Comparison of ENCODE assay signal across 22 mouse cellular contexts in genomic region chr6:38369945-38370344, GRCm38 (mm10). TPM values are rescaled to one million over a fixed set of nuclear protein-coding genes. Genes with fewer than 3 reads are reported as not detected.
DNase-seq lines count a peak whose midpoint lies in the region; ATAC-seq and TF ChIP-seq lines count a peak whose summit lies in the region.
"Had no signal": no experiment of that assay in that cellular context is flagged by ENCODE, and none has a peak within 500 bp of the region (broad histone marks: within the 10 kb centered on the region; RNA-seq: fewer than 3 reads in every experiment).

No protein-coding gene starts in this region.

- no peak for TF ChIP-seq EP300 in stomach, postnatal 0 days (optimal IDR thresholded peaks at IDR 0.05)

- no peak overlapping the region for H3K4me3 ChIP-seq in intestine, postnatal 0 days (ENCODE audit: low read depth, low read length)
- H3K4me3 ChIP-seq in intestine, embryonic 15.5 days (replicated peaks): no peak overlapping the region
- H3K4me3 ChIP-seq in midbrain, postnatal 0 days (ENCODE audit: low read depth, low read length): no peak overlapping the region
- no peak overlapping the region for H3K4me3 ChIP-seq in midbrain, embryonic 10.5 days
- H3K4me3 ChIP-seq in stomach, postnatal 0 days (ENCODE audit: low read depth, low read length): no peak overlapping the region
- H3K4me3 ChIP-seq: embryonic facial prominence, embryonic 15.5 days; hindbrain, embryonic 10.5 days; limb, embryonic 12.5 days; liver, embryonic 15.5 days; midbrain, embryonic 12.5 days; neural tube, embryonic 12.5 days had no signal

- H3K4me1 ChIP-seq in intestine, postnatal 0 days (replicated peaks; ENCODE audit: control insufficient read depth, insufficient read depth, low read length): no peaks in the 10 kb centered on the region
- H3K4me1 ChIP-seq in intestine, embryonic 15.5 days (replicated peaks): no peaks in the 10 kb centered on the region
- no peaks in the 10 kb centered on the region for H3K4me1 ChIP-seq in midbrain, postnatal 0 days (ENCODE audit: insufficient read depth, low read length)
- H3K4me1 ChIP-seq in midbrain, embryonic 10.5 days: no peaks in the 10 kb centered on the region
- no peaks in the 10 kb centered on the region for H3K4me1 ChIP-seq in stomach, postnatal 0 days (replicated peaks; ENCODE audit: control insufficient read depth, insufficient read depth)
- H3K4me1 ChIP-seq: embryonic facial prominence, embryonic 15.5 days; hindbrain, embryonic 10.5 days; limb, embryonic 12.5 days; liver, embryonic 15.5 days; midbrain, embryonic 12.5 days; neural tube, embryonic 12.5 days had no signal

- H3K9me3 ChIP-seq in intestine, postnatal 0 days (ENCODE audit: control insufficient read depth): 0 out of 2 replicates have a peak, but pooled peaks cover 12% of the 10 kb centered on the region
- H3K9me3 ChIP-seq in intestine, embryonic 15.5 days: no peaks in the 10 kb centered on the region
- H3K9me3 ChIP-seq in midbrain, postnatal 0 days (ENCODE audit: low read length): no peaks in the 10 kb centered on the region
- H3K9me3 ChIP-seq in midbrain, embryonic 10.5 days (replicated peaks): peaks cover 7% of the 10 kb centered on the region
- no peaks in the 10 kb centered on the region for H3K9me3 ChIP-seq in stomach, postnatal 0 days (ENCODE audit: control insufficient read depth, low read length)
- H3K9me3 ChIP-seq: liver, embryonic 15.5 days had no signal

- ATAC-seq in intestine, postnatal 0 days: no peak
- ATAC-seq in intestine, embryonic 15.5 days: no peak
- ATAC-seq in midbrain, postnatal 0 days (ENCODE audit: low FRiP score): no peak
- no peak for ATAC-seq in Patski
- ATAC-seq in stomach, postnatal 0 days (ENCODE audit: low FRiP score, low TSS enrichment): no peak

- H3K27ac ChIP-seq in intestine, postnatal 0 days (ENCODE audit: low read depth, low read length): no peak overlapping the region
- H3K27ac ChIP-seq in intestine, embryonic 15.5 days: no peak overlapping the region
- H3K27ac ChIP-seq in midbrain, postnatal 0 days (ENCODE audit: low read depth, low read length): no peak overlapping the region
- no peak overlapping the region for H3K27ac ChIP-seq in midbrain, embryonic 10.5 days (replicated peaks)
- H3K27ac ChIP-seq in stomach, postnatal 0 days (replicated peaks): no peak overlapping the region
- H3K27ac ChIP-seq: embryonic facial prominence, embryonic 15.5 days; hindbrain, embryonic 10.5 days; limb, embryonic 12.5 days; liver, embryonic 15.5 days; macrophage; midbrain, embryonic 12.5 days; neural tube, embryonic 12.5 days had no signal

- no peaks in the 10 kb centered on the region for H3K36me3 ChIP-seq in intestine, postnatal 0 days (ENCODE audit: control insufficient read depth, insufficient read depth)
- no peaks in the 10 kb centered on the region for H3K36me3 ChIP-seq in intestine, embryonic 15.5 days
- no peaks in the 10 kb centered on the region for H3K36me3 ChIP-seq in midbrain, postnatal 0 days (ENCODE audit: insufficient read depth, low read length)
- no peaks in the 10 kb centered on the region for H3K36me3 ChIP-seq in midbrain, embryonic 10.5 days
- H3K36me3 ChIP-seq in stomach, postnatal 0 days (ENCODE audit: control insufficient read depth, insufficient read depth, low read length): no peaks in the 10 kb centered on the region
- H3K36me3 ChIP-seq: embryonic facial prominence, embryonic 15.5 days; hindbrain, embryonic 10.5 days; limb, embryonic 12.5 days; liver, embryonic 15.5 days; midbrain, embryonic 12.5 days; neural tube, embryonic 12.5 days had no signal

- no peak for DNase-seq in midbrain, postnatal 0 days (ENCODE audit: low spot score)
- no peak for DNase-seq in midbrain, embryonic 10.5 days (ENCODE audit: low spot score)
- no peak for DNase-seq in Patski (ENCODE audit: low read depth, low spot score)
- no peak for DNase-seq in stomach, postnatal 0 days (ENCODE audit: low spot score)
- DNase-seq in T-cell, adult 2 months (ENCODE audit: low spot score): no peak
- DNase-seq: adrenal gland, postnatal 36 days; cerebellum, adult 18-20 months; cerebellum, postnatal 25 days; gastrocnemius, postnatal 10 days; kidney, postnatal 36 days; layer of hippocampus, adult 9-11 months; right cerebral cortex, postnatal 4 days; thymus, postnatal 36 days had no signal

- no peak overlapping the region for H3K4me2 ChIP-seq in intestine, postnatal 0 days (replicated peaks; ENCODE audit: low read depth)
- H3K4me2 ChIP-seq in intestine, embryonic 15.5 days (replicated peaks): no peak overlapping the region
- no peak overlapping the region for H3K4me2 ChIP-seq in midbrain, postnatal 0 days (ENCODE audit: low read depth, low read length, poor library complexity, severe bottlenecking)
- H3K4me2 ChIP-seq in stomach, postnatal 0 days (replicated peaks; ENCODE audit: low read depth): no peak overlapping the region
- H3K4me2 ChIP-seq: embryonic facial prominence, embryonic 15.5 days; limb, embryonic 12.5 days; liver, embryonic 15.5 days; midbrain, embryonic 12.5 days; neural tube, embryonic 12.5 days had no signal

- WGBS in intestine, postnatal 0 days: 74% methylated on average over 3 of the region's 3 CpGs
- 77% methylated on average over 3 of the region's 3 CpGs for WGBS in intestine, embryonic 15.5 days
- 82% methylated on average over 3 of the region's 3 CpGs for WGBS in midbrain, postnatal 0 days
- WGBS in midbrain, embryonic 10.5 days: 81% methylated on average over 3 of the region's 3 CpGs
- WGBS in stomach, postnatal 0 days: 77% methylated on average over 3 of the region's 3 CpGs

- H3K27me3 ChIP-seq in intestine, postnatal 0 days (replicated peaks; ENCODE audit: control insufficient read depth, insufficient read depth, low read length): no peaks in the 10 kb centered on the region
- no peaks in the 10 kb centered on the region for H3K27me3 ChIP-seq in intestine, embryonic 15.5 days (replicated peaks)
- no peaks in the 10 kb centered on the region for H3K27me3 ChIP-seq in midbrain, postnatal 0 days (ENCODE audit: insufficient read depth, low read length)
- H3K27me3 ChIP-seq in midbrain, embryonic 10.5 days (ENCODE audit: low read depth, poor library complexity, severe bottlenecking): no peaks in the 10 kb centered on the region
- no peaks in the 10 kb centered on the region for H3K27me3 ChIP-seq in Patski
- no peaks in the 10 kb centered on the region for H3K27me3 ChIP-seq in stomach, postnatal 0 days (ENCODE audit: control insufficient read depth, insufficient read depth, low read length)
- H3K27me3 ChIP-seq: limb, embryonic 12.5 days; neural tube, embryonic 12.5 days had no signal

- POLR2A ChIA-PET in Patski (lab: Charles Lee): interaction anchor here (0.6 kb wide), 1 partner anchor 34 kb away, joined by 3 read pairs; no protein-coding TSS in a partner anchor

- TF ChIP-seq CTCF in intestine, postnatal 0 days (IDR thresholded peaks at IDR 0.05; ENCODE audit: low read depth): peak; percentile 31; the same call in 1 of the 2 replicates
- peak; percentile 11; the same call in 1 of the 2 replicates for TF ChIP-seq CTCF in midbrain, postnatal 0 days (IDR thresholded peaks at IDR 0.05)
- TF ChIP-seq CTCF in Patski (IDR thresholded peaks at IDR 0.05): peak; percentile 20
- peak; percentile 28; the same call in 1 of the 2 replicates for TF ChIP-seq CTCF in stomach, postnatal 0 days (IDR thresholded peaks at IDR 0.05; ENCODE audit: low read depth)

- CTCF ChIA-PET in Patski (lab: Charles Lee): interaction anchor here (1.0 kb wide), 1 partner anchor 8 kb away, joined by 3 read pairs; no protein-coding TSS in a partner anchor

- no peak overlapping the region for H3K9ac ChIP-seq in intestine, postnatal 0 days (ENCODE audit: low read depth, low read length)
- no peak overlapping the region for H3K9ac ChIP-seq in intestine, embryonic 15.5 days
- H3K9ac ChIP-seq in midbrain, postnatal 0 days (replicated peaks; ENCODE audit: low read length, poor library complexity, severe bottlenecking): no peak overlapping the region
- H3K9ac ChIP-seq in stomach, postnatal 0 days (ENCODE audit: low read length): no peak overlapping the region
- H3K9ac ChIP-seq: embryonic facial prominence, embryonic 15.5 days; limb, embryonic 12.5 days; liver, embryonic 15.5 days; midbrain, embryonic 12.5 days; neural tube, embryonic 12.5 days had no signal

- in situ Hi-C loops in Patski (cut with MboI; ENCODE audit: low pct_unique_long_range_greater_than_20kb): no loop called here

RNA-seq across cellular contexts. Expression of gene Ttc26, which starts 11.3 kb away (rescaled TPM):
- 0.71 and 0.85 TPM in 2 replicates for polyA plus RNA-seq in intestine, postnatal 0 days (2015; fragmentation: Nextera tagmentation; extraction: Ambion mirVana)
- polyA plus RNA-seq in intestine, embryonic 15.5 days (2015; fragmentation: Nextera tagmentation; extraction: Ambion mirVana): 3.8 and 4.0 TPM in 2 replicates
- total RNA-seq in midbrain, postnatal 0 days (2014; rRNA removed): 7.5 and 8.6 TPM in 2 replicates
- polyA plus RNA-seq in midbrain, postnatal 0 days (2015; fragmentation: Nextera tagmentation; extraction: Ambion mirVana): 2.8 and 3.3 TPM in 2 replicates
- polyA plus RNA-seq in midbrain, embryonic 10.5 days (2016; fragmentation: Nextera tagmentation; extraction: Ambion mirVana): 14.6 and 15.6 TPM in 2 replicates
- 13.2 TPM for polyA plus RNA-seq in Patski (2021)
- polyA plus RNA-seq in stomach, postnatal 0 days (2015; fragmentation: Nextera tagmentation; extraction: Ambion mirVana): 1.5 TPM in 2 replicates

RNA-seq across cellular contexts. Expression of gene Zc3hav1, which starts 15.5 kb away (rescaled TPM):
- polyA plus RNA-seq in intestine, postnatal 0 days (2015; fragmentation: Nextera tagmentation; extraction: Ambion mirVana): 22.7 and 22.8 TPM in 2 replicates
- 13.9 and 15.2 TPM in 2 replicates for polyA plus RNA-seq in intestine, embryonic 15.5 days (2015; fragmentation: Nextera tagmentation; extraction: Ambion mirVana)
- 3.5 and 4.5 TPM in 2 replicates for total RNA-seq in midbrain, postnatal 0 days (2014; rRNA removed)
- 2.1 and 2.4 TPM in 2 replicates for polyA plus RNA-seq in midbrain, postnatal 0 days (2015; fragmentation: Nextera tagmentation; extraction: Ambion mirVana)
- 2.1 and 2.4 TPM in 2 replicates for polyA plus RNA-seq in midbrain, embryonic 10.5 days (2016; fragmentation: Nextera tagmentation; extraction: Ambion mirVana)
- 32.7 TPM for polyA plus RNA-seq in Patski (2021)
- 12.7 and 12.9 TPM in 2 replicates for polyA plus RNA-seq in stomach, postnatal 0 days (2015; fragmentation: Nextera tagmentation; extraction: Ambion mirVana)
